Mouse (Mus musculus) hindlimb bud, embryonic 11.5 days (tissue): Measurements from ENCODE around the gene Hes1.
"Not testable (repeated sequence)": the region's sequence is repeated elsewhere in the genome, so short reads cannot be mapped to it uniquely, and the experiment has no call there.

Experiments
- DNase-seq: peaks from one replicate; pipeline ENCODE4 v3.0.0-alpha.2; 2012; ENCODE audit warnings: low read depth, low spot score; ENCODE audit errors: extremely low spot score

Gene Hes1

GRCm38 (mm10) chr16:30069950-30070770, 6.0 kb downstream of the Hes1 start:
- no peak for DNase-seq

GRCm38 (mm10) chr16:30070771-30071191, 6.6 kb downstream of the Hes1 start:
- no peak for DNase-seq

- no peak for DNase-seq
Measured at GRCm38 (mm10) chr16:30073317-30073716, 9.1 kb downstream of the Hes1 start.

- DNase-seq: no peak
Measured at GRCm38 (mm10) chr16:30081498-30081897, 17.3 kb downstream of the Hes1 start.

GRCm38 (mm10) chr16:30081980-30082379, 17.8 kb downstream of the Hes1 start:
- no peak for DNase-seq

GRCm38 (mm10) chr16:30082965-30083364, 18.8 kb downstream of the Hes1 start:
- DNase-seq: no peak

- DNase-seq: no peak
Measured at GRCm38 (mm10) chr16:30083536-30083935, 19.4 kb downstream of the Hes1 start.

- DNase-seq: no peak
Measured at GRCm38 (mm10) chr16:30088646-30089045, 24.5 kb downstream of the Hes1 start.

- no peak for DNase-seq
Measured at GRCm38 (mm10) chr16:30090200-30090865, 26.1 kb downstream of the Hes1 start.

GRCm38 (mm10) chr16:30096050-30096449, 31.9 kb downstream of the Hes1 start:
- no peak for DNase-seq

GRCm38 (mm10) chr16:30096475-30096874, 32.3 kb downstream of the Hes1 start:
- no peak for DNase-seq

- DNase-seq: no peak
Measured at GRCm38 (mm10) chr16:30099124-30099523, 34.9 kb downstream of the Hes1 start.

GRCm38 (mm10) chr16:30102149-30102915, 38.1 kb downstream of the Hes1 start:
- DNase-seq: no peak

GRCm38 (mm10) chr16:30102982-30103381, 38.8 kb downstream of the Hes1 start:
- DNase-seq: no peak

GRCm38 (mm10) chr16:30103495-30103894, 39.3 kb downstream of the Hes1 start:
- no peak for DNase-seq

GRCm38 (mm10) chr16:30104363-30104762, 40.2 kb downstream of the Hes1 start:
- no peak for DNase-seq

GRCm38 (mm10) chr16:30105476-30105875, 41.3 kb downstream of the Hes1 start:
- DNase-seq: no peak

- not testable (repeated sequence) for DNase-seq
Measured at GRCm38 (mm10) chr16:30108167-30108566, 44.0 kb downstream of the Hes1 start.

GRCm38 (mm10) chr16:30110466-30110865, 46.3 kb downstream of the Hes1 start:
- DNase-seq: no peak

- no peak for DNase-seq
Measured at GRCm38 (mm10) chr16:30111069-30111468, 46.9 kb downstream of the Hes1 start.

GRCm38 (mm10) chr16:30111566-30111965, 47.4 kb downstream of the Hes1 start:
- no peak for DNase-seq

GRCm38 (mm10) chr16:30113170-30113569, 49.0 kb downstream of the Hes1 start:
- no peak for DNase-seq
